Mouse (Mus musculus) retina, adult 2 months (tissue): ENCODE measurements around the gene Por.

Source experiments
- DNase-seq: peaks from one replicate; pipeline ENCODE4 v3.0.0-alpha.2; 2012; ENCODE audit warnings: low read depth, low spot score

Por gene

GRCm38 (mm10) chr5:135702190-135702589 is 32.4 kb downstream of the Por start:
- no peak for DNase-seq

GRCm38 (mm10) chr5:135702682-135703192 is 32.9 kb downstream of the Por start:
- no peak for DNase-seq

DNA sequence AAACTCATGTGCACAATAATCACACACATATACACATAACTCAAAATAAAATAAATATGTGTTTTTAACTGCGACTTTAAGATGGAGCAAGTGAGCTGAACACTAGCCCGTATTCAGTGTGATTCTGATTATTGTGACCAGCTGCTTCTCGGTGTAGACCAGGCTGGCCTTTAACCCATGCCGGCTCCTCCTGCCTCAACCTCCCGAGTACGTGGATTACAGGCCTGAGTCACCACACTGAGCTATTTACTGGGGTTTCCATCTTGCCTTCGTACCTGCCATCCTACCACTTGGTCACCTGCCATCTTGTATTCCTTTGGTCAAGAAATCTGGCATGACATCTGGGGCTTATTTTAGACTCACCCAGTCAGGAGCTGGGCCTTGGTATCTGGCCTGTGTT is 33.6 kb downstream of the Por start:
- no peak for DNase-seq

GRCm38 (mm10) chr5:135705383-135705782 is 35.5 kb downstream of the Por start:
- no peak for DNase-seq

DNA sequence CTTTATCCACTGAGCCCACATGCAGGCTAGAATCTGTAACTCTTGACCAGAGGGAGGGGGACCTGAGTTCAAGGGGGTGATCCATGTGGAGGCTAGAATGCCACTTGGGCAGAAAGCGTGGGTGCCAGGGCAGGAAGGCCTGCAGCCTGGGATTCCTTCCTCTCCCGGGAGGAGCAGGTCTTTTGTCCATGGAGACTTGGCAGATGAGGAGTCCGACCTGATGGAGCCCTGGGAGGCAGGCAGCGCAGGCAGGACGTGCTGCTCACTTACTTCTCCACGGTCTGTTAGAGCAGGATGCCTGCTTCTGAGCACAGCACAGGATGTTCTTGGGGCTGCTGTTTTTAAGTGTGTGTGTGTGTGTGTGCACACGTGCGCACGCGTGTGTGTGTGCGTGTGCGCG is 37.2 kb downstream of the Por start:
- no peak for DNase-seq

DNA sequence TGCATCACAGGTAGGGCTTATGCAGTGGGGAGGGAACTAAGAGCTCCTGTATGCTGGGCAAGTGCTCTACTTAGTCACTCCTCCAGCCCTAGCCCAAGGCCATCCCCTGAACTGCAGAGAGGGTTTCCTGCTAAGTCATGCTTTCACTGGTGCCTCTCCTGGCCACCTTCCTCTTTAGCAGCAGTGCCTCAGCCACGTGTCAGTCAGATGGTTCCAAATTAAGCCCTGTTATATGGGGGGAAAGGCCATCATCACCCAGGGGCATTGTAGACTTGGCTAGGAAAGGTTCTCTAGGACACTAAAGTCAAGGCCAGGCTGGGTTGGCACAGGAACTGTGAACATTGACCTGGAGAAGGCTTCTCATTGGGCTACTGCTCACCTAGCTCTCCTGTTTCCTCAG is 38.0 kb downstream of the Por start:
- DNase-seq: no peak

- no peak for DNase-seq
These were observed 39.9 kb downstream of the Por start for GRCm38 (mm10) chr5:135709716-135710115.

DNA sequence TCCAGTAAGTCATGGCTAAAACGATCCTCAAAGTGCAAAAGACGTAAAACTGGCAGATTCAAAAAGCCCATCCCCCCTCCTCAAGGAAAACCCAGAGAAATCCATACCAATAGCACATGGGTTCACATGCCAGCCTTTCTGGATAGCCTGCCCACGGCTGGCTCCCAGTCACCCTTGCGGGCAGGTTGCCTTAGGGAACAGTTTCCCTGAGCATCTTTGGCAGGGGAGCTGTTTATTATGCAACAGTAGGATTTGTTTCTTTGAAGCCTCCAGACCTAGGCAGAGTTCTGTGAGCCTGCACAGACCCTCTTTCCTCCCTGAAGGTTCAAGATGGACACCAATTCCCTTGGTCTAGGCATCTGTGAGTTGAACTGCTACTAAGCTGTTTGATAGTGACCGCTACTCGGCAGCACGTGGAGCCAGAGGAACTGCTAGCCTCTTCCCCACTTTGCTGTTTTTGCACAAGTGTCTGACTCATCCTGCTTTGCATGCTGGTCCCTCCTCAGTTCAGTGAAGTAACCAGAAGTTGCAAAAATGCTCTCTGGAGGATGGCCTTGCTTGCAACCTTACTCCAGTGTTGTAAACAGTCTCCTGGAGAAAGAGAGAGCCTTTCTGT is 40.9 kb downstream of the Por start:
- DNase-seq: no peak

- DNase-seq: no peak
These were observed 41.9 kb downstream of the Por start for GRCm38 (mm10) chr5:135711582-135712355.

GRCm38 (mm10) chr5:135712803-135713202 is 43.0 kb downstream of the Por start:
- no peak for DNase-seq

- no peak for DNase-seq
These were observed 43.8 kb downstream of the Por start for GRCm38 (mm10) chr5:135713441-135714218.

DNA sequence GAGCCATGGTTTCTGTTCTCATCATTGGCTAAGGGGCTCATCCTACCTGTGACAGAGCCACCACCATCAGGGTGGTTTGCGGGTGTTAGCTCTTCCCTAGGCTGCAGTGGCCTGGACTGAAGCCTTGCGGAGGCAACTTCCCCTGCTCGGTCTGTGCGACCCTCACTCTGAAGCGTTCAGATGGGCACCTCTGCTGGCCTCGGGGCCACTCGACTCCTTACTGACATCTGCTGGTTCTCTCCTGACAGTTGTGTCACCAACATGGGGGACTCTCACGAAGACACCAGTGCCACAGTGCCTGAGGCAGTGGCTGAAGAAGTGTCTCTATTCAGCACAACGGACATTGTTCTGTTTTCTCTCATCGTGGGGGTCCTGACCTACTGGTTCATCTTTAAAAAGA is 45.8 kb downstream of the Por start:
- DNase-seq: no peak

DNA sequence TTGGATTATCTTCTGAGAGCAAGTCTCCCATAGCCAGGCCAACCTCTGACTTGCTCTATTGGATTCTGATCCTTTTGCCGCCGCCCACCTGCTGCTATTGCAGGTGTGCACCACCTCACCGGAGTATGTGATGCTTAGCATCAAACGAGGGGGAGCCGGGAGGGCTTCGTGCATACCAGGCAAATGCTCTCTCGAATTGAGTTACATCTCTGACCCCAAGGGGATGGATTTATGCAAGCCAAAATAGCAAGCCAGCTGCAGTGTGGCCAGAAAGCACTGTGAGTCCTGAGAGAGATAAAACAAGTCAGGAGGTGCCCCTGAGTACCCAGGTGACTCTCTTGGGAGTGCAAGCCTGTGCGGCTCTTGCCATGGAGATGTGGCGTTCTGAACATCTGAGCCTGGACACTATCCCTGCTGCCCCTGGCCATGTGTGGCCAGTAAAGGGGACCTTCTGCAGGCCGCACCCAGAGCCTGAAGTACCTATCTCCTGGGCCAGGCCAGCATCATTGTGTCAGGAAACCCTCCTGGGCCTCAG is 49.8 kb downstream of the Por start:
- DNase-seq: no peak

- DNase-seq: no peak
These were observed 50.3 kb downstream of the Por start for GRCm38 (mm10) chr5:135720121-135720520.

GRCm38 (mm10) chr5:135721076-135721475 is 51.2 kb downstream of the Por start:
- DNase-seq: no peak

- DNase-seq: no peak
These were observed 52.3 kb downstream of the Por start for GRCm38 (mm10) chr5:135722121-135722520.

GRCm38 (mm10) chr5:135723165-135723751 is 53.4 kb downstream of the Por start:
- no peak for DNase-seq

- DNase-seq: no peak
These were observed 54.9 kb downstream of the Por start for GRCm38 (mm10) chr5:135724536-135725322.

- no peak for DNase-seq
These were observed 55.6 kb downstream of the Por start for GRCm38 (mm10) chr5:135725391-135725841.

- no peak for DNase-seq
These were observed 56.2 kb downstream of the Por start for GRCm38 (mm10) chr5:135725991-135726390.
